Mouse (Mus musculus): ENCODE measurements around the gene Elobl.

GRCm38 (mm10) chr11:89000527-89000819 is 33.7 kb upstream of the Elobl start:
- TF ChIP-seq POLR2A (IDR thresholded peaks at IDR 0.05; ENCODE audit: insufficient read length, low read depth): no peak
- TF ChIP-seq E2F4 (IDR thresholded peaks at IDR 0.05; ENCODE audit: insufficient read depth): no peak
